Comparison of ENCODE assay signal across 7 mouse cellular contexts in genomic region chr14:62331866-62332619, GRCm38 (mm10). TPM values are rescaled to one million over a fixed set of nuclear protein-coding genes. Genes with fewer than 3 reads are reported as not detected.
DNase-seq lines count a peak whose midpoint lies in the region; ATAC-seq and TF ChIP-seq lines count a peak whose summit lies in the region.

No protein-coding gene starts in this region.

- no peak for TF ChIP-seq EP300 in heart, adult 2 months (IDR thresholded peaks at IDR 0.05; ENCODE audit: insufficient read depth, low read depth, low read length)

- DNase-seq in adrenal gland, postnatal 25 days = peak; percentile 91
- peak; percentile 91 to 93 for DNase-seq in heart, adult 2 months
- peak; percentile 73 to 85 for DNase-seq in kidney, adult 8-10 months
- peak; percentile 82 to 93 for DNase-seq in spleen, postnatal 10 days (ENCODE audit: low spot score in 2 of 2)

- peak; percentile 25 for TF ChIP-seq CTCF in heart, adult 2 months (IDR thresholded peaks at IDR 0.05)

- ATAC-seq in embryonic facial prominence, embryonic 12.5 days (ENCODE audit: insufficient number of reproducible peaks, insufficient read depth, low FRiP score, low TSS enrichment) = peak; percentile 79
- ATAC-seq in limb, embryonic 13.5 days (ENCODE audit: low FRiP score, low read depth) = peak; percentile 87
- peak; percentile 94 for ATAC-seq in midbrain, embryonic 16.5 days

- H3K27me3 ChIP-seq in embryonic facial prominence, embryonic 12.5 days = no peaks in the 10 kb centered on the region
- no peaks in the 10 kb centered on the region for H3K27me3 ChIP-seq in heart, adult 2 months (ENCODE audit: control insufficient read depth, insufficient read depth, low read length)
- H3K27me3 ChIP-seq in limb, embryonic 13.5 days = no peaks in the 10 kb centered on the region
- no peaks in the 10 kb centered on the region for H3K27me3 ChIP-seq in midbrain, embryonic 16.5 days (ENCODE audit: control insufficient read depth, insufficient read depth, low read depth, low read length)

- H3K4me2 ChIP-seq in embryonic facial prominence, embryonic 12.5 days (replicated peaks) = peak overlapping the region; percentile 70
- H3K4me2 ChIP-seq in limb, embryonic 13.5 days (replicated peaks) = peak overlapping the region; percentile 81
- H3K4me2 ChIP-seq in midbrain, embryonic 16.5 days (ENCODE audit: low read length) = peak overlapping the region; percentile 93

- intact Hi-C loops in heart, adult 2 months (cut with DNase I) = loop anchor here (2.0 to 10.0 kb wide), 3 partner anchors 39 to 647 kb away; partner anchors contain the start of gene Gucy1b2

- peak overlapping the region; percentile 69 for H3K9ac ChIP-seq in embryonic facial prominence, embryonic 12.5 days
- peak overlapping the region; percentile 77 for H3K9ac ChIP-seq in heart, adult 2 months (ENCODE audit: low read depth, low read length)
- peak overlapping the region; percentile 76 for H3K9ac ChIP-seq in limb, embryonic 13.5 days
- H3K9ac ChIP-seq in midbrain, embryonic 16.5 days (ENCODE audit: low read depth, low read length) = peak overlapping the region; percentile 81

- whole genome bisulfite sequencing in embryonic facial prominence, embryonic 12.5 days = under 1% methylated on average over 62 of the region's 62 CpGs
- under 1% methylated on average over 62 of the region's 62 CpGs for WGBS in heart, adult 2 months
- WGBS in limb, embryonic 13.5 days = under 1% methylated on average over 59 of the region's 62 CpGs
- WGBS in midbrain, embryonic 16.5 days = under 1% methylated on average over 62 of the region's 62 CpGs

- H3K27ac ChIP-seq in embryonic facial prominence, embryonic 12.5 days = peak overlapping the region; percentile 63
- H3K27ac ChIP-seq in heart, adult 2 months = peak overlapping the region; percentile 90
- peak overlapping the region; percentile 76 for H3K27ac ChIP-seq in limb, embryonic 13.5 days
- H3K27ac ChIP-seq in midbrain, embryonic 16.5 days (ENCODE audit: low read length) = peak overlapping the region; percentile 86

- H3K9me3 ChIP-seq in embryonic facial prominence, embryonic 12.5 days = no peaks in the 10 kb centered on the region
- no peaks in the 10 kb centered on the region for H3K9me3 ChIP-seq in limb, embryonic 13.5 days
- no peaks in the 10 kb centered on the region for H3K9me3 ChIP-seq in midbrain, embryonic 16.5 days (replicated peaks; ENCODE audit: control insufficient read depth, low read length, poor library complexity, severe bottlenecking)

- H3K36me3 ChIP-seq in embryonic facial prominence, embryonic 12.5 days = no peaks in the 10 kb centered on the region
- H3K36me3 ChIP-seq in heart, adult 2 months (ENCODE audit: control insufficient read depth, insufficient read depth, low read length) = no peaks in the 10 kb centered on the region
- H3K36me3 ChIP-seq in limb, embryonic 13.5 days = no peaks in the 10 kb centered on the region
- H3K36me3 ChIP-seq in midbrain, embryonic 16.5 days (ENCODE audit: control insufficient read depth, insufficient read depth, low read length) = no peaks in the 10 kb centered on the region

- H3K4me3 ChIP-seq in embryonic facial prominence, embryonic 12.5 days = peak overlapping the region; percentile 57
- H3K4me3 ChIP-seq in heart, adult 2 months = peak overlapping the region; percentile 78
- peak overlapping the region; percentile 68 for H3K4me3 ChIP-seq in limb, embryonic 13.5 days
- peak overlapping the region; percentile 88 for H3K4me3 ChIP-seq in midbrain, embryonic 16.5 days (ENCODE audit: low read depth, low read length)

- H3K79me2 ChIP-seq in heart, adult 2 months (replicated peaks; ENCODE audit: control insufficient read depth, insufficient read depth, low read length) = no peaks in the 10 kb centered on the region

- TF ChIP-seq POLR2A in heart, adult 2 months (IDR thresholded peaks at IDR 0.05; ENCODE audit: insufficient read depth, low read depth, low read length) = 0 out of 2 replicates have a peak, but pooled peaks have one; percentile 48

- peaks cover 13% of the 10 kb centered on the region for H3K4me1 ChIP-seq in embryonic facial prominence, embryonic 12.5 days
- H3K4me1 ChIP-seq in heart, adult 2 months (ENCODE audit: control insufficient read depth, insufficient read depth, low read length) = 0 out of 2 replicates have a peak, but pooled peaks cover 1% of the 10 kb centered on the region
- peaks cover 24% of the 10 kb centered on the region for H3K4me1 ChIP-seq in limb, embryonic 13.5 days
- peaks cover 14% of the 10 kb centered on the region for H3K4me1 ChIP-seq in midbrain, embryonic 16.5 days (ENCODE audit: control insufficient read depth, insufficient read depth, low read length)

RNA-seq across cellular contexts. Expression of gene Dleu7, which starts 39.2 kb away (rescaled TPM):
- not detected in 2 replicates for total RNA-seq in adrenal gland, postnatal 25 days (2021)
- 1.2 and 2.1 TPM in 2 replicates for polyA plus RNA-seq in embryonic facial prominence, embryonic 12.5 days (2016; fragmentation: Nextera tagmentation; extraction: Ambion mirVana)
- not detected for total RNA-seq in heart, adult 2 months (2021)
- 0.23 TPM in 1 of 2 replicates, not detected in the other for polyA plus RNA-seq in heart, adult 2 months (2012; rRNA removed)
- 1.6 TPM in 2 replicates for polyA plus RNA-seq in limb, embryonic 13.5 days (2015; fragmentation: Nextera tagmentation; extraction: Ambion mirVana)
- polyA plus RNA-seq in midbrain, embryonic 16.5 days (2015; fragmentation: Nextera tagmentation; extraction: Ambion mirVana) = 16.3 and 18.9 TPM in 2 replicates

RNA-seq across cellular contexts. Expression of gene Rnaseh2b, which starts 39.7 kb away (rescaled TPM):
- total RNA-seq in adrenal gland, postnatal 25 days (2021) = 25.8 and 27.0 TPM in 2 replicates
- 51.3 and 54.1 TPM in 2 replicates for polyA plus RNA-seq in embryonic facial prominence, embryonic 12.5 days (2016; fragmentation: Nextera tagmentation; extraction: Ambion mirVana)
- total RNA-seq in heart, adult 2 months (2021) = 1 to 10 TPM; 9.3 to 9.8 TPM
- 3.3 and 5.0 TPM in 2 replicates for polyA plus RNA-seq in heart, adult 2 months (2012; rRNA removed)
- polyA plus RNA-seq in limb, embryonic 13.5 days (2015; fragmentation: Nextera tagmentation; extraction: Ambion mirVana) = 56.9 and 57.3 TPM in 2 replicates
- polyA plus RNA-seq in midbrain, embryonic 16.5 days (2015; fragmentation: Nextera tagmentation; extraction: Ambion mirVana) = 27.4 and 32.0 TPM in 2 replicates

Comparison
In these comparisons a context has a peak if more than half of its experiments do, and no peak if none do; other contexts are left out.
1. Peak in every context shown above with its lines: DNase-seq, ATAC-seq, H3K4me3 ChIP-seq and H3K27ac ChIP-seq.